Mouse (Mus musculus): ENCODE measurements around the gene Pex5l.

Pex5l gene

GRCm38 (mm10) chr3:33142901-33143461 lies at the start of gene Pex5l:
Gene Pex5l (minus strand): TSS chr3:33143247.
- DNase-seq: peak; percentile 75 to 80

- DNase-seq: no peak
These were observed 22.1 kb upstream of the Pex5l start for GRCm38 (mm10) chr3:33165186-33165585.

GRCm38 (mm10) chr3:33163821-33164220 lies 20.8 kb upstream of the Pex5l start:
- no peak for DNase-seq

GRCm38 (mm10) chr3:33143592-33143991 lies 545 bp upstream of the Pex5l start:
- DNase-seq: no peak

GRCm38 (mm10) chr3:33142398-33142797 lies 649 bp downstream of the Pex5l start:
- no peak for DNase-seq

GRCm38 (mm10) chr3:33129944-33130343 lies 13.1 kb downstream of the Pex5l start:
- no peak for DNase-seq

GRCm38 (mm10) chr3:33124796-33125195 lies 18.3 kb downstream of the Pex5l start:
- no peak for DNase-seq

GRCm38 (mm10) chr3:33105785-33106184 lies 37.3 kb downstream of the Pex5l start:
- no peak for DNase-seq

GRCm38 (mm10) chr3:33103501-33103900 lies 39.5 kb downstream of the Pex5l start:
- DNase-seq: no peak

- no peak for DNase-seq
These were observed 44.3 kb downstream of the Pex5l start for GRCm38 (mm10) chr3:33098550-33099295.

GRCm38 (mm10) chr3:33093646-33094045 lies 49.4 kb downstream of the Pex5l start:
- peak; percentile 33 to 52 for DNase-seq

GRCm38 (mm10) chr3:33090001-33090400 lies 53.0 kb downstream of the Pex5l start:
- DNase-seq: peak in 1 of 2 experiments; percentile 31

- no peak for DNase-seq
These were observed 53.6 kb downstream of the Pex5l start for GRCm38 (mm10) chr3:33089470-33089869.

GRCm38 (mm10) chr3:33088276-33088675 lies 54.8 kb downstream of the Pex5l start:
- no peak for DNase-seq

- DNase-seq: no peak
These were observed 60.2 kb downstream of the Pex5l start for GRCm38 (mm10) chr3:33082806-33083338.

- no peak for DNase-seq
These were observed 61.3 kb downstream of the Pex5l start for GRCm38 (mm10) chr3:33081793-33082192.

GRCm38 (mm10) chr3:33079658-33080057 lies 63.4 kb downstream of the Pex5l start:
- peak; percentile 79 to 86 for DNase-seq

GRCm38 (mm10) chr3:33079171-33079570 lies 63.9 kb downstream of the Pex5l start:
- DNase-seq: peak; percentile 74 to 86

GRCm38 (mm10) chr3:33075696-33076095 lies 67.4 kb downstream of the Pex5l start:
- DNase-seq: no peak

- DNase-seq: peak; percentile 48 to 65
These were observed 68.6 kb downstream of the Pex5l start for GRCm38 (mm10) chr3:33074266-33074981.

GRCm38 (mm10) chr3:33073905-33074265 lies 69.2 kb downstream of the Pex5l start:
- DNase-seq: no peak

- DNase-seq: no peak
These were observed 72.3 kb downstream of the Pex5l start for GRCm38 (mm10) chr3:33070771-33071170.

GRCm38 (mm10) chr3:33068146-33068545 lies 74.9 kb downstream of the Pex5l start:
- DNase-seq: no peak

GRCm38 (mm10) chr3:33063590-33063989 lies 79.5 kb downstream of the Pex5l start:
- no peak for DNase-seq

Measured in cerebellum, postnatal 10 days (tissue).